Mouse (Mus musculus) limb, embryonic 14.5 days (tissue): ENCODE data around the gene Colgalt1. TPM values are rescaled to one million over a fixed set of nuclear protein-coding genes. Genes with fewer than 3 reads are reported as not detected.

Experiments used
- ATAC-seq: fragments of 200-750 bp; cut with Nextera tagmentation; 2 replicates; pipeline ENCODE4 v1.8.0; 2017; ENCODE audit warnings: low read depth, moderate number of reproducible peaks, moderate TSS enrichment; ENCODE audit not compliant: low FRiP score
- DNase-seq: peaks from one replicate; pipeline ENCODE4 v3.0.0-alpha.2; 2015; ENCODE audit warnings: low spot score
- H3K27ac ChIP-seq: fragments of 300-500 bp; sonication (generic); replicated peaks from 2 replicates; pipeline ENCODE4 v1.5.1; 2014; ENCODE audit warnings: low read depth, mild to moderate bottlenecking, low read length, moderate library complexity, mixed read lengths
- H3K27me3 ChIP-seq: fragments of 300-500 bp; sonication (generic); 2 replicates; pipeline ENCODE4 v1.6.1; 2014; ENCODE audit warnings: low read length, mixed read lengths; ENCODE audit not compliant: control insufficient read depth, insufficient read depth
- H3K36me3 ChIP-seq: fragments of 300-500 bp; sonication (generic); 2 replicates; pipeline ENCODE4 v1.6.1; 2014; ENCODE audit warnings: mild to moderate bottlenecking, low read length, moderate library complexity, mixed read lengths; ENCODE audit not compliant: control insufficient read depth, insufficient read depth
- H3K4me1 ChIP-seq: fragments of 300-500 bp; sonication (generic); 2 replicates; pipeline ENCODE4 v1.6.1; 2014; ENCODE audit warnings: antibody characterized with exemption, low read length, mixed read lengths; ENCODE audit not compliant: control insufficient read depth, insufficient read depth
- H3K4me2 ChIP-seq: fragments of 300-500 bp; sonication (generic); replicated peaks from 2 replicates; pipeline ENCODE4 v1.6.1; 2014; ENCODE audit warnings: low read depth, mild to moderate bottlenecking, low read length, moderate library complexity; ENCODE audit not compliant: severe bottlenecking
- H3K4me3 ChIP-seq: fragments of 300-500 bp; sonication (generic); replicated peaks from 2 replicates; pipeline ENCODE4 v1.5.1; 2014; ENCODE audit warnings: low read length
- H3K9ac ChIP-seq: fragments of 300-500 bp; sonication (generic); 2 replicates; pipeline ENCODE4 v1.6.1; 2014; ENCODE audit warnings: mild to moderate bottlenecking, low read depth, low read length, moderate library complexity; ENCODE audit not compliant: severe bottlenecking
- H3K9me3 ChIP-seq: fragments of 300-500 bp; sonication (generic); 2 replicates; pipeline ENCODE4 v1.6.1; 2016; ENCODE audit warnings: low read length; ENCODE audit not compliant: control insufficient read depth
- POLR2A ChIP-seq: fragments of 200-500 bp; IDR thresholded peaks from 2 replicates; pipeline ENCODE4 v1.8.0; 2012; ENCODE audit warnings: inconsistent platforms, mild to moderate bottlenecking, moderate library complexity, borderline replicate concordance; ENCODE audit not compliant: insufficient read depth, insufficient read length; ENCODE audit errors: extremely low read depth
- WGBS: fragments of 180-500 bp; shearing (Covaris S2); extraction: QIAGEN DNeasy Blood & Tissue Kit; methylation state at CpG from one replicate; pipeline ENCODE4 v1.1.7; 2014; 5-methylcytosine and 5-hydroxymethylcytosine counted together
- polyA plus RNA-seq, 2 experiments: library from polyadenylated mRNA; depleted of rRNA in 1 of 2; stranded (reverse) in 1 of 2; unstranded in 1 of 2; fragments of >200 nt; fragmentation: Nextera tagmentation in 1 of 2; extraction: Ambion mirVana in 1 of 2; gene quantifications; 2 replicates each; pipeline versions ENCODE4 v1.2.1 to v1.2.3; 2012 to 2014

The Colgalt1 gene
- polyA plus RNA-seq, 2 experiments: 116 to 240 TPM

GRCm38 (mm10) chr8:71665331-71666130 is 54.7 kb downstream of the Colgalt1 start:
- no peak overlapping the region for H3K9ac ChIP-seq
- DNase-seq (peak; percentile 43), ATAC-seq (peak; percentile 45; the same call in 1 of the 2 replicates)
- H3K27me3 ChIP-seq: peaks cover 27% of the 10 kb centered on the region
- no peak for TF ChIP-seq POLR2A
- no peaks in the 10 kb centered on the region for H3K36me3 ChIP-seq
- H3K4me2 ChIP-seq: peak overlapping the region; percentile 15; the same call in 1 of the 2 replicates
- H3K4me3 ChIP-seq: no peak overlapping the region; the same call in 1 of the 2 replicates
- WGBS: 6% methylated on average over 14 of the region's 22 CpGs
- no peak overlapping the region for H3K27ac ChIP-seq
- H3K9me3 ChIP-seq: no peaks in the 10 kb centered on the region
- peaks cover 6% of the 10 kb centered on the region; the same call in 1 of the 2 replicates for H3K4me1 ChIP-seq

- DNase-seq (no peak), ATAC-seq (no peak)
- Histone ChIP-seq H3K4me1 (peaks cover 15% of the 10 kb centered on the region), H3K36me3 (no peaks in the 10 kb centered on the region), H3K27ac (no peak overlapping the region), H3K27me3 (peaks cover 33% of the 10 kb centered on the region), H3K4me3 (no peak overlapping the region), H3K9ac (no peak overlapping the region), H3K4me2 (no peak overlapping the region), H3K9me3 (no peaks in the 10 kb centered on the region)
- WGBS: 12% methylated on average over 1 of the region's 1 CpGs
- TF ChIP-seq POLR2A: no peak
Observed at GRCm38 (mm10) chr8:71666855-71667254, 56.1 kb downstream of the Colgalt1 start.

- Histone ChIP-seq H3K36me3 (no peaks in the 10 kb centered on the region), H3K4me3 (no peak overlapping the region), H3K9ac (no peak overlapping the region), H3K27me3 (peaks cover 33% of the 10 kb centered on the region), H3K9me3 (no peaks in the 10 kb centered on the region), H3K4me2 (no peak overlapping the region), H3K27ac (no peak overlapping the region), H3K4me1 (peaks cover 16% of the 10 kb centered on the region)
- TF ChIP-seq POLR2A: no peak
- DNase-seq (no peak), ATAC-seq (no peak)
- 41% methylated on average over 5 of the region's 5 CpGs for WGBS
Observed at GRCm38 (mm10) chr8:71667256-71667655, 56.5 kb downstream of the Colgalt1 start.

GRCm38 (mm10) chr8:71668220-71668975 is 57.6 kb downstream of the Colgalt1 start:
- Histone ChIP-seq H3K36me3 (no peaks in the 10 kb centered on the region), H3K9me3 (no peaks in the 10 kb centered on the region), H3K4me3 (no peak overlapping the region), H3K27me3 (peaks cover 33% of the 10 kb centered on the region), H3K4me1 (peaks cover 16% of the 10 kb centered on the region), H3K9ac (no peak overlapping the region), H3K27ac (no peak overlapping the region), H3K4me2 (peak overlapping the region; percentile 13; the same call in 1 of the 2 replicates)
- no peak for DNase-seq
- 3% methylated on average over 20 of the region's 21 CpGs for WGBS
- no peak for TF ChIP-seq POLR2A
- no peak for ATAC-seq

GRCm38 (mm10) chr8:71670198-71670597 is 59.4 kb downstream of the Colgalt1 start:
- Histone ChIP-seq H3K27ac (no peak overlapping the region), H3K9me3 (no peaks in the 10 kb centered on the region), H3K4me2 (peak overlapping the region; percentile 82), H3K36me3 (no peaks in the 10 kb centered on the region), H3K4me1 (peaks cover 16% of the 10 kb centered on the region), H3K9ac (no peak overlapping the region), H3K4me3 (peak overlapping the region; percentile 35), H3K27me3 (peaks cover 33% of the 10 kb centered on the region)
- ATAC-seq (no peak), DNase-seq (no peak)
- no peak for TF ChIP-seq POLR2A
- 16% methylated on average over 7 of the region's 12 CpGs for WGBS
